Mouse (Mus musculus): ENCODE results near the gene Xylb.

DNA sequence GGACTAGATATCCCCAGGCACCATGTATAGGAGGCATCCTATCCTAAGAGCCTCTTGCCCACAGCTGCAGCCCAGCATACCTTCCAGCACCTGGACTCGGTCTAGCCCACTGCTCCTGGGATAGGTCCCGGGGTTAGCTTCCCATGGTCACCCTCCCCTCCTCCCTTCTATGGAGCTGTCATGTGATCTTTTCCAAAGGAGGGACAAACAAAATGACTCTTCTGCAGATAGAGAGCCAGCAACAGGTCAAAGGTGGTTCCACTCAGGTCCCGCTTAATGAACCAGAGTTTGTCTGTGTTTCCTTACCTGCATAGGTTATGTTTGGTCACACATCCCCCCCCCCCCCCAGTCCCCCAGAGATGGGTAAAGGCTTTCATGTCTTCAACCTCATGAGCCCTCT is 6.7 kb upstream of the Xylb start:
- no peak for TF ChIP-seq CTCF (IDR thresholded peaks at IDR 0.05; ENCODE audit: insufficient read depth, low read length)
- TF ChIP-seq POLR2A (IDR thresholded peaks at IDR 0.05; ENCODE audit: borderline replicate concordance, extremely low read depth, low read depth, low read length), result no peak

Data from lung, adult 2 months (tissue).